Mouse (Mus musculus) forebrain, embryonic 16.5 days (tissue): Measurements from ENCODE around the gene Cdca7. TPM values are rescaled to one million over a fixed set of nuclear protein-coding genes. Genes with fewer than 3 reads are reported as not detected.

ENCODE experiments used
- ATAC-seq: fragments of 200-750 bp; cut with Nextera tagmentation; 2 replicates; pipeline ENCODE4 v1.8.0; 2017; ENCODE audit warnings: mild to moderate bottlenecking, moderate library complexity
- H3K27ac ChIP-seq: fragments of 300-500 bp; sonication (generic); 2 replicates; pipeline ENCODE4 v1.5.1; 2014; ENCODE audit warnings: low read length, control low read depth
- H3K27me3 ChIP-seq: fragments of 300-500 bp; sonication (generic); replicated peaks from 2 replicates; pipeline ENCODE4 v1.6.1; 2014; ENCODE audit warnings: low read length; ENCODE audit not compliant: control insufficient read depth, insufficient read depth
- H3K36me3 ChIP-seq: fragments of 300-500 bp; sonication (generic); 2 replicates; pipeline ENCODE4 v1.6.1; 2014; ENCODE audit not compliant: control insufficient read depth, insufficient read depth
- H3K4me1 ChIP-seq: fragments of 300-500 bp; sonication (generic); replicated peaks from 2 replicates; pipeline ENCODE4 v1.6.1; 2014; ENCODE audit warnings: low read length; ENCODE audit not compliant: control insufficient read depth, insufficient read depth
- H3K4me2 ChIP-seq: fragments of 300-500 bp; sonication (generic); 2 replicates; pipeline ENCODE4 v1.6.1; 2014; ENCODE audit warnings: mild to moderate bottlenecking, low read length, control low read depth
- H3K4me3 ChIP-seq: fragments of 300-500 bp; sonication (generic); replicated peaks from 2 replicates; pipeline ENCODE4 v1.5.1; 2014; ENCODE audit warnings: mild to moderate bottlenecking, low read length, control low read depth
- H3K9ac ChIP-seq: fragments of 300-500 bp; sonication (generic); replicated peaks from 2 replicates; pipeline ENCODE4 v1.6.1; 2014; ENCODE audit warnings: low read depth, low read length, control low read depth
- H3K9me3 ChIP-seq: fragments of 300-500 bp; sonication (generic); 2 replicates; pipeline ENCODE4 v1.6.1; 2016; ENCODE audit warnings: low read length; ENCODE audit not compliant: control insufficient read depth
- WGBS: fragments of 180-500 bp; shearing (Covaris S2); extraction: QIAGEN DNeasy Blood & Tissue Kit; methylation state at CpG from one replicate; pipeline ENCODE4 v1.1.7; 2014; 5-methylcytosine and 5-hydroxymethylcytosine counted together
- polyA plus RNA-seq: library from polyadenylated mRNA; unstranded; fragments of >200 nt; fragmentation: Nextera tagmentation; extraction: Ambion mirVana; gene quantifications from 2 replicates; pipeline ENCODE4 v1.2.1, GENCODE M21; 2015

Cdca7 gene
- 98.8 and 109 TPM in 2 replicates for polyA plus RNA-seq

DNA sequence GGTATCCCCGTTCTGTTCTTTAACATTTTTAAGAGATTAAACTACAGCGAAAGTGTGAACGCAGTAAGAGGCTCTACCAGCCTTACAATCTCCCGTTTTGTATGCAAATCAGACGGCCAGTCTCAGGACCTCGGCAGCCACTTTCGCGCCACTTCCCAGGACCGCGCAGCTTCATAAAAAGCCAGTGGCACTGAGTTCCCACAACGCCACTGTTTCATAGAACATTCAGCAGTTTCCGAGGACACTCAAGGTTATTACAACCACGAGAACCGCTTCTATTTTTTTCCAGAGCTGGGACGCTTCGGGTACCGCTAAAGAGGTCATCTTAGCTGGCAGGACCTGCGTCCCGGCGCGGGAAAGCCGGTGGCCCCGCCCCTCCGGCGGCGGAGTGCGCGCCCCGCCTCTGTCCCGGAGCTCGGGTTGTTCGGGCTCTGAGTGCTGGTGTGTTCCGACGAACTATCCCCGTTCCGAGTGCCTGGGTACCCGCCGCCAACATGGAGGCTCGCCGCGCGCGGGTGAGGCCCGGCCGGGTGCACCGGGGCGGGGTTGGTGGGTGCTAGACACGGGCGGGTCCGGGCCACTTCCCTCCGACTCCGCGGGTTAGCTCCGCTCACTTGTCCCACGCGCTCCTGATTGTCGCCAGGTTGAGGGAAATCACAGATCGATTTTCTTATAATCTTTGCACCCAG is at the start of gene Cdca7:
Gene Cdca7, plus strand, starts transcription at position 363 of the 689 bp plus-strand sequence.
- WGBS = under 1% methylated on average over 58 of the region's 58 CpGs
- ATAC-seq = peak; percentile 81
- Histone ChIP-seq H3K36me3 (no peaks in the 10 kb centered on the region), H3K4me3 (peak within 1 kb of the TSS; percentile 81), H3K27me3 (no peaks in the 10 kb centered on the region), H3K4me2 (peak within 1 kb of the TSS; percentile 71), H3K4me1 (peaks cover 38% of the 10 kb centered on the region), H3K27ac (peak within 1 kb of the TSS; percentile 80), H3K9me3 (no peaks in the 10 kb centered on the region), H3K9ac (peak within 1 kb of the TSS; percentile 70)

DNA sequence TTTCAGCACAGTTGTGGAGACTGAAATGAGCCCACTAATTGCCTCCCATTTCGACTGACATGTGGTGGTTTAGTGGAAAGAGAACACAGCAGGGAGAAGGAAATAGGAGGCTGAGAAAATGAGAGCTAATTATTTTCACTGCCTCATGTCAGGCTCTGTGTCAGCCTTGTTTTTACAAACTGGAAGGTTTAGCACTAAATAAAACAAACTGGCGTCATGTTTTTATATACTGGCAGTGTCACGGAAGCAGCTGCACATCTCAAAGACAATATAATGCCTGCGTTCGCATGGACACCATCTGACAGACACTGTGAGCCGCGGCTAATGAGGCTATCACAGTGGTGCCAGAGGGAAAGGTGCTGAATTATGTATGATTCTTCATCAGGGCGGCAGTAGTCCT is 49.2 kb upstream of the Cdca7 start:
- Histone ChIP-seq H3K9ac (no peak overlapping the region), H3K4me3 (peak overlapping the region; percentile 6; the same call in 1 of the 2 replicates), H3K4me2 (peak overlapping the region; percentile 43), H3K9me3 (no peaks in the 10 kb centered on the region), H3K27me3 (peaks cover 4% of the 10 kb centered on the region; the same call in 1 of the 2 replicates), H3K27ac (peak overlapping the region; percentile 71), H3K36me3 (no peaks in the 10 kb centered on the region), H3K4me1 (peaks cover 30% of the 10 kb centered on the region)
- WGBS = 4% methylated on average over 8 of the region's 8 CpGs
- ATAC-seq = peak; percentile 96

DNA sequence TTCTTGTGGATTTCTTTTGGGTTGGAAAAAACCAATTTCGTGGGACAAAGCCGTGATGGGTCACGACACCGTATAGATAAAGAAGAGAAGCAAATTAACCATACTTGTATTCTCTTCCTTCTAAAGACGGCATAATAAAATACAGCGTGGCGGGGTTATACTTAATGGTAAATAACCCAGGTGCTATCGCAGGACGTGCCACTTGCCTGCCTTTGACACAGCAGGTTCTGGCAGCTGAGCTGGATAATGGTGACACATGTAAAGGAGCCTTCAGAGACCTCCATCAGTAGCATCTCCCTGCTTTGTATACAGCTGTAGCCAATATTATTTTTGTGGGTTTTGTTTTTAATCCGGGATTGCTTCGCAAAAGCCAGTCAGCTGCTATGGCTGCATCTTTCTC is 48.7 kb upstream of the Cdca7 start:
- no peaks in the 10 kb centered on the region for H3K9me3 ChIP-seq
- no peaks in the 10 kb centered on the region for H3K36me3 ChIP-seq
- no peak overlapping the region for H3K9ac ChIP-seq
- H3K4me1 ChIP-seq = peaks cover 30% of the 10 kb centered on the region
- H3K4me2 ChIP-seq = peak overlapping the region; percentile 43
- H3K27me3 ChIP-seq = peaks cover 4% of the 10 kb centered on the region; the same call in 1 of the 2 replicates
- H3K27ac ChIP-seq = peak overlapping the region; percentile 71
- H3K4me3 ChIP-seq = peak overlapping the region; percentile 6; the same call in 1 of the 2 replicates
- whole genome bisulfite sequencing = 9% methylated on average over 11 of the region's 11 CpGs
- ATAC-seq = peak; percentile 31

GRCm38 (mm10) chr2:72438941-72439533 is 36.9 kb upstream of the Cdca7 start:
- no peak for ATAC-seq
- Histone ChIP-seq H3K4me3 (no peak overlapping the region), H3K27ac (no peak overlapping the region), H3K27me3 (0 out of 2 replicates have a peak, but pooled peaks cover 3% of the 10 kb centered on the region), H3K36me3 (no peaks in the 10 kb centered on the region), H3K9ac (no peak overlapping the region), H3K9me3 (no peaks in the 10 kb centered on the region), H3K4me1 (peaks cover 5% of the 10 kb centered on the region), H3K4me2 (no peak overlapping the region)
- 88% methylated on average over 8 of the region's 8 CpGs for WGBS

GRCm38 (mm10) chr2:72441010-72441409 is 34.9 kb upstream of the Cdca7 start:
- H3K36me3 ChIP-seq = no peaks in the 10 kb centered on the region
- no peaks in the 10 kb centered on the region for H3K9me3 ChIP-seq
- H3K4me2 ChIP-seq = no peak overlapping the region
- 0 out of 2 replicates have a peak, but pooled peaks cover 3% of the 10 kb centered on the region for H3K27me3 ChIP-seq
- ATAC-seq = peak; percentile 89
- no peak overlapping the region for H3K4me3 ChIP-seq
- peak overlapping the region; percentile 27; the same call in 1 of the 2 replicates for H3K27ac ChIP-seq
- H3K9ac ChIP-seq = no peak overlapping the region
- peaks cover 5% of the 10 kb centered on the region for H3K4me1 ChIP-seq
- WGBS = 53% methylated on average over 9 of the region's 9 CpGs

- no peaks in the 10 kb centered on the region for H3K27me3 ChIP-seq
- H3K27ac ChIP-seq = no peak overlapping the region
- H3K4me1 ChIP-seq = peaks cover 10% of the 10 kb centered on the region
- no peak overlapping the region for H3K4me3 ChIP-seq
- H3K4me2 ChIP-seq = no peak overlapping the region
- no peaks in the 10 kb centered on the region for H3K9me3 ChIP-seq
- WGBS = 95% methylated on average over 6 of the region's 6 CpGs
- ATAC-seq = no peak
- H3K9ac ChIP-seq = no peak overlapping the region
- H3K36me3 ChIP-seq = no peaks in the 10 kb centered on the region
These were observed 33.1 kb upstream of the Cdca7 start for GRCm38 (mm10) chr2:72442825-72443224.

- Histone ChIP-seq H3K9me3 (no peaks in the 10 kb centered on the region), H3K27me3 (no peaks in the 10 kb centered on the region), H3K36me3 (no peaks in the 10 kb centered on the region), H3K9ac (no peak overlapping the region), H3K27ac (no peak overlapping the region), H3K4me3 (no peak overlapping the region), H3K4me1 (peaks cover 11% of the 10 kb centered on the region), H3K4me2 (no peak overlapping the region)
- 87% methylated on average over 3 of the region's 3 CpGs for WGBS
- no peak for ATAC-seq
These were observed 32.0 kb upstream of the Cdca7 start for GRCm38 (mm10) chr2:72443960-72444359.

DNA sequence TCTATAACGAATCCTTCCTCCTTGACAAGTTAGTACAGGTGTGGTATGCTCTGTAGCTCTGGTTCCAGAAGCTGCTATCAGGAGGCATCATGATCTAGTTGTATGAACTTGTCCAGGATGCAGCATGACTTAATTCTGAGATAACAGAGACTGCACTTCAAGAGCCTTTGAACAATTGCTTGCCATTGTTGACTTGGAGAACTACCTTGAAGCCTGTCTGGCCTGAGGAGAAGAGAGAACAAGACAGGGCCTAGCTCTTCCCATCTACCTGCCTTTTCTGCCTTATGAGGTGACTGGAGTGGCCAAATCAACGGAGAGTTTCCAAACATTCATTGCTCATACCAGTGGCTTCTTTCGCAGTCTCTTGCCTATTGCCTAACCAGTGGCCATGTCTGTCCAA is 29.9 kb upstream of the Cdca7 start:
- Histone ChIP-seq H3K9ac (no peak overlapping the region), H3K27me3 (no peaks in the 10 kb centered on the region), H3K4me3 (no peak overlapping the region), H3K27ac (no peak overlapping the region), H3K4me2 (no peak overlapping the region), H3K9me3 (no peaks in the 10 kb centered on the region), H3K36me3 (no peaks in the 10 kb centered on the region), H3K4me1 (peaks cover 10% of the 10 kb centered on the region)
- ATAC-seq = no peak
- WGBS = 97% methylated on average over 3 of the region's 3 CpGs

- Histone ChIP-seq H3K27ac (no peak overlapping the region), H3K4me1 (peaks cover 7% of the 10 kb centered on the region), H3K4me3 (no peak overlapping the region), H3K9ac (no peak overlapping the region), H3K4me2 (no peak overlapping the region), H3K9me3 (no peaks in the 10 kb centered on the region), H3K27me3 (no peaks in the 10 kb centered on the region), H3K36me3 (no peaks in the 10 kb centered on the region)
- 36% methylated on average over 5 of the region's 5 CpGs for WGBS
- ATAC-seq = no peak
These were observed 29.3 kb upstream of the Cdca7 start for GRCm38 (mm10) chr2:72446615-72447014.
